Mouse (Mus musculus): ENCODE results near the gene Cnst. TPM values are rescaled to one million over a fixed set of nuclear protein-coding genes. Genes with fewer than 3 reads are reported as not detected.
"Not testable (repeated sequence)": the region's sequence is repeated elsewhere in the genome, so short reads cannot be mapped to it uniquely, and the experiment has no call there.

Cnst gene
- 27.7 and 30.9 TPM in 2 replicates for polyA plus RNA-seq (2015; fragmentation: Nextera tagmentation; extraction: Ambion mirVana)

- Histone ChIP-seq H3K4me3 (peak within 1 kb of the TSS; percentile 70), H3K4me1 (replicated peaks) (peaks cover 39% of the 10 kb centered on the region), H3K9ac (peak within 1 kb of the TSS; percentile 78), H3K27ac (peak within 1 kb of the TSS; percentile 99), H3K4me2 (peak within 1 kb of the TSS; percentile 77)
- not testable (repeated sequence) for H3K27me3 ChIP-seq, H3K36me3 ChIP-seq, H3K9me3 ChIP-seq
- ATAC-seq (ENCODE audit: low FRiP score), result peak; percentile 99
- under 1% methylated on average over 69 of the region's 69 CpGs for WGBS
These were observed at the start of gene Cnst, which contains the start of gene Tfb2m for GRCm38 (mm10) chr1:179545768-179546550. Gene Cnst, plus strand, starts transcription at chr1:179546370. Gene Tfb2m, minus strand, starts transcription at chr1:179546267.

GRCm38 (mm10) chr1:179499257-179499656 is 46.9 kb upstream of the Cnst start:
- no peak overlapping the region for H3K27ac ChIP-seq
- no peak overlapping the region for H3K9ac ChIP-seq
- H3K4me2 ChIP-seq, result no peak overlapping the region
- H3K4me3 ChIP-seq, result no peak overlapping the region
- no peaks in the 10 kb centered on the region for H3K9me3 ChIP-seq
- H3K27me3 ChIP-seq, result no peaks in the 10 kb centered on the region
- ATAC-seq (ENCODE audit: low FRiP score), result no peak
- no peaks in the 10 kb centered on the region for H3K36me3 ChIP-seq
- WGBS, result 85% methylated on average over 3 of the region's 3 CpGs
- no peaks in the 10 kb centered on the region for H3K4me1 ChIP-seq (replicated peaks)

- ATAC-seq (ENCODE audit: low FRiP score), result no peak
- H3K4me2 ChIP-seq, result no peak overlapping the region
- no peak overlapping the region for H3K9ac ChIP-seq
- H3K9me3 ChIP-seq, result no peaks in the 10 kb centered on the region
- WGBS, result 23% methylated on average over 3 of the region's 3 CpGs
- H3K27me3 ChIP-seq, result no peaks in the 10 kb centered on the region
- no peaks in the 10 kb centered on the region for H3K36me3 ChIP-seq
- H3K27ac ChIP-seq, result no peak overlapping the region
- no peaks in the 10 kb centered on the region for H3K4me1 ChIP-seq (replicated peaks)
- no peak overlapping the region for H3K4me3 ChIP-seq
These were observed 43.6 kb upstream of the Cnst start for GRCm38 (mm10) chr1:179502565-179502964.

GRCm38 (mm10) chr1:179506530-179507315 is 39.4 kb upstream of the Cnst start:
- no peak for ATAC-seq (ENCODE audit: low FRiP score)
- H3K4me1 ChIP-seq (replicated peaks), result no peaks in the 10 kb centered on the region
- WGBS, result 67% methylated on average over 9 of the region's 9 CpGs
- H3K4me2 ChIP-seq, result no peak overlapping the region
- no peaks in the 10 kb centered on the region for H3K9me3 ChIP-seq
- H3K4me3 ChIP-seq, result no peak overlapping the region
- H3K36me3 ChIP-seq, result no peaks in the 10 kb centered on the region
- no peaks in the 10 kb centered on the region for H3K27me3 ChIP-seq
- no peak overlapping the region for H3K27ac ChIP-seq
- H3K9ac ChIP-seq, result no peak overlapping the region

GRCm38 (mm10) chr1:179510546-179511340 is 35.4 kb upstream of the Cnst start:
- Histone ChIP-seq H3K27me3 (no peaks in the 10 kb centered on the region), H3K4me3 (no peak overlapping the region), H3K4me2 (no peak overlapping the region), H3K36me3 (no peaks in the 10 kb centered on the region), H3K9me3 (no peaks in the 10 kb centered on the region), H3K9ac (no peak overlapping the region), H3K4me1 (replicated peaks) (no peaks in the 10 kb centered on the region), H3K27ac (no peak overlapping the region)
- 88% methylated on average over 13 of the region's 13 CpGs for WGBS
- ATAC-seq (ENCODE audit: low FRiP score), result no peak

GRCm38 (mm10) chr1:179511895-179512294 is 34.3 kb upstream of the Cnst start:
- no peak overlapping the region for H3K9ac ChIP-seq
- 89% methylated on average over 7 of the region's 7 CpGs for WGBS
- no peak for ATAC-seq (ENCODE audit: low FRiP score)

GRCm38 (mm10) chr1:179516941-179517712 is 29.0 kb upstream of the Cnst start:
- H3K9me3 ChIP-seq, result no peaks in the 10 kb centered on the region
- peaks cover 12% of the 10 kb centered on the region for H3K4me1 ChIP-seq (replicated peaks)
- 0 out of 2 replicates have a peak, but pooled peaks cover 3% of the 10 kb centered on the region for H3K27me3 ChIP-seq
- H3K27ac ChIP-seq, result no peak overlapping the region
- peak; percentile 69 for ATAC-seq (ENCODE audit: low FRiP score)
- peak overlapping the region; percentile 85 for H3K9ac ChIP-seq
- no peaks in the 10 kb centered on the region for H3K36me3 ChIP-seq
- H3K4me2 ChIP-seq, result peak overlapping the region; percentile 99
- peak overlapping the region; percentile 79 for H3K4me3 ChIP-seq
- under 1% methylated on average over 21 of the region's 21 CpGs for WGBS

More at GRCm38 (mm10) chr1:179511895-179512294, 34.3 kb upstream of the Cnst start:
- no peaks in the 10 kb centered on the region for H3K36me3 ChIP-seq
- 0 out of 2 replicates have a peak, but pooled peaks cover 3% of the 10 kb centered on the region for H3K27me3 ChIP-seq
- peaks cover 5% of the 10 kb centered on the region for H3K4me1 ChIP-seq (replicated peaks)
- H3K4me3 ChIP-seq, result no peak overlapping the region
- no peak overlapping the region for H3K27ac ChIP-seq
- H3K4me2 ChIP-seq, result no peak overlapping the region
- H3K9me3 ChIP-seq, result no peaks in the 10 kb centered on the region

GRCm38 (mm10) chr1:179517713-179518465 is 28.3 kb upstream of the Cnst start, which contains the start of gene Smyd3:
Gene Smyd3, minus strand, starts transcription at chr1:179518041.
- no peak within 1 kb of the TSS for H3K27ac ChIP-seq
- H3K36me3 ChIP-seq, result no peaks in the 10 kb centered on the region
- peak within 1 kb of the TSS; percentile 99 for H3K4me2 ChIP-seq
- ATAC-seq (ENCODE audit: low FRiP score), result peak; percentile 91
- H3K4me3 ChIP-seq, result peak within 1 kb of the TSS; percentile 79
- peaks cover 12% of the 10 kb centered on the region for H3K4me1 ChIP-seq (replicated peaks)
- no peaks in the 10 kb centered on the region for H3K9me3 ChIP-seq
- 0 out of 2 replicates have a peak, but pooled peaks cover 3% of the 10 kb centered on the region for H3K27me3 ChIP-seq
- peak within 1 kb of the TSS; percentile 85 for H3K9ac ChIP-seq
- 7% methylated on average over 39 of the region's 39 CpGs for WGBS

- Histone ChIP-seq H3K9me3 (no peaks in the 10 kb centered on the region), H3K27ac (no peak overlapping the region), H3K4me2 (no peak overlapping the region), H3K36me3 (no peaks in the 10 kb centered on the region), H3K4me1 (replicated peaks) (peaks cover 12% of the 10 kb centered on the region), H3K4me3 (no peak overlapping the region), H3K27me3 (0 out of 2 replicates have a peak, but pooled peaks cover 3% of the 10 kb centered on the region), H3K9ac (no peak overlapping the region)
- ATAC-seq (ENCODE audit: low FRiP score), result no peak
- WGBS, result 80% methylated on average over 3 of the region's 3 CpGs
These were observed 26.3 kb upstream of the Cnst start for GRCm38 (mm10) chr1:179519901-179520300.

GRCm38 (mm10) chr1:179539054-179539453 is 7.1 kb upstream of the Cnst start:
- Histone ChIP-seq H3K4me1 (replicated peaks) (peaks cover 3% of the 10 kb centered on the region; the same call in 1 of the 2 replicates), H3K36me3 (peaks cover 37% of the 10 kb centered on the region), H3K4me2 (no peak overlapping the region), H3K9ac (no peak overlapping the region), H3K27me3 (no peaks in the 10 kb centered on the region), H3K27ac (no peak overlapping the region), H3K4me3 (no peak overlapping the region), H3K9me3 (no peaks in the 10 kb centered on the region)
- ATAC-seq (ENCODE audit: low FRiP score), result no peak
- 98% methylated on average over 3 of the region's 3 CpGs for WGBS

GRCm38 (mm10) chr1:179539887-179540286 is 6.3 kb upstream of the Cnst start:
- Histone ChIP-seq H3K4me2 (no peak overlapping the region), H3K36me3 (peaks cover 35% of the 10 kb centered on the region), H3K27ac (no peak overlapping the region), H3K4me1 (replicated peaks) (peaks cover 12% of the 10 kb centered on the region), H3K9me3 (no peaks in the 10 kb centered on the region), H3K9ac (no peak overlapping the region), H3K27me3 (no peaks in the 10 kb centered on the region), H3K4me3 (no peak overlapping the region)
- ATAC-seq (ENCODE audit: low FRiP score), result no peak
- WGBS, result 93% methylated on average over 3 of the region's 3 CpGs
